Mouse (Mus musculus): ENCODE measurements around the gene Zbtb26. TPM values are rescaled to one million over a fixed set of nuclear protein-coding genes. Genes with fewer than 3 reads are reported as not detected.

Zbtb26 gene
- polyA plus RNA-seq (2014; fragmentation: Nextera tagmentation; extraction: Ambion mirVana): 8.5 and 11.0 TPM in 2 replicates

GRCm38 (mm10) chr2:37442611-37443591, at the start of gene Zbtb26, which contains the start of the genes Zbtb6 and Rabgap1:
Gene Zbtb26 (minus strand): TSS chr2:37443135.
Gene Zbtb6 (minus strand): TSS chr2:37443171.
Gene Rabgap1 (plus strand): TSS chr2:37443279.
- Histone ChIP-seq H3K4me3 (ENCODE audit: low read length) (peak within 1 kb of the TSS; percentile 95), H3K4me1 (ENCODE audit: control insufficient read depth, insufficient read depth, low read length) (peaks cover 12% of the 10 kb centered on the region; the same call in 1 of the 2 replicates), H3K27me3 (ENCODE audit: control insufficient read depth, insufficient read depth, low read length) (no peaks in the 10 kb centered on the region), H3K4me2 (replicated peaks; ENCODE audit: low read depth, low read length) (peak within 1 kb of the TSS; percentile 76), H3K9ac (ENCODE audit: low read depth, low read length) (peak within 1 kb of the TSS; percentile 92), H3K27ac (ENCODE audit: low read depth, low read length) (peak within 1 kb of the TSS; percentile 90), H3K9me3 (ENCODE audit: control insufficient read depth, low read length) (no peaks in the 10 kb centered on the region), H3K36me3 (ENCODE audit: control insufficient read depth, insufficient read depth, low read length) (no peaks in the 10 kb centered on the region; the same call in 1 of the 2 replicates)
- ATAC-seq (ENCODE audit: low FRiP score, low TSS enrichment): peak; percentile 100
- WGBS: under 1% methylated on average over 49 of the region's 51 CpGs

GRCm38 (mm10) chr2:37488956-37489355, 46.0 kb upstream of the Zbtb26 start:
- Histone ChIP-seq H3K4me3 (ENCODE audit: low read length) (no peak overlapping the region), H3K36me3 (ENCODE audit: control insufficient read depth, insufficient read depth, low read length) (peaks cover 63% of the 10 kb centered on the region), H3K27me3 (ENCODE audit: control insufficient read depth, insufficient read depth, low read length) (no peaks in the 10 kb centered on the region), H3K4me2 (replicated peaks; ENCODE audit: low read depth, low read length) (no peak overlapping the region), H3K9ac (ENCODE audit: low read depth, low read length) (no peak overlapping the region), H3K27ac (ENCODE audit: low read depth, low read length) (no peak overlapping the region), H3K9me3 (ENCODE audit: control insufficient read depth, low read length) (no peaks in the 10 kb centered on the region), H3K4me1 (ENCODE audit: control insufficient read depth, insufficient read depth, low read length) (no peaks in the 10 kb centered on the region)
- no peak for ATAC-seq (ENCODE audit: low FRiP score, low TSS enrichment)
- 93% methylated on average over 2 of the region's 2 CpGs for WGBS

- Histone ChIP-seq H3K27ac (ENCODE audit: low read depth, low read length) (no peak overlapping the region), H3K27me3 (ENCODE audit: control insufficient read depth, insufficient read depth, low read length) (no peaks in the 10 kb centered on the region), H3K4me1 (ENCODE audit: control insufficient read depth, insufficient read depth, low read length) (no peaks in the 10 kb centered on the region), H3K9me3 (ENCODE audit: control insufficient read depth, low read length) (no peaks in the 10 kb centered on the region), H3K9ac (ENCODE audit: low read depth, low read length) (no peak overlapping the region), H3K36me3 (ENCODE audit: control insufficient read depth, insufficient read depth, low read length) (peaks cover 56% of the 10 kb centered on the region), H3K4me3 (ENCODE audit: low read length) (no peak overlapping the region), H3K4me2 (replicated peaks; ENCODE audit: low read depth, low read length) (no peak overlapping the region)
- no peak for ATAC-seq (ENCODE audit: low FRiP score, low TSS enrichment)
Observed at GRCm38 (mm10) chr2:37486408-37486807, 43.5 kb upstream of the Zbtb26 start.

GRCm38 (mm10) chr2:37485370-37485769, 42.4 kb upstream of the Zbtb26 start:
- no peaks in the 10 kb centered on the region for H3K9me3 ChIP-seq (ENCODE audit: control insufficient read depth, low read length)
- peaks cover 56% of the 10 kb centered on the region for H3K36me3 ChIP-seq (ENCODE audit: control insufficient read depth, insufficient read depth, low read length)
- no peak overlapping the region for H3K4me3 ChIP-seq (ENCODE audit: low read length)
- H3K9ac ChIP-seq (ENCODE audit: low read depth, low read length): no peak overlapping the region
- H3K27me3 ChIP-seq (ENCODE audit: control insufficient read depth, insufficient read depth, low read length): no peaks in the 10 kb centered on the region
- no peak overlapping the region for H3K4me2 ChIP-seq (replicated peaks; ENCODE audit: low read depth, low read length)
- H3K4me1 ChIP-seq (ENCODE audit: control insufficient read depth, insufficient read depth, low read length): no peaks in the 10 kb centered on the region
- 84% methylated on average over 1 of the region's 1 CpGs for WGBS
- no peak for ATAC-seq (ENCODE audit: low FRiP score, low TSS enrichment)
- no peak overlapping the region for H3K27ac ChIP-seq (ENCODE audit: low read depth, low read length)

- ATAC-seq (ENCODE audit: low FRiP score, low TSS enrichment): no peak
- no peak overlapping the region for H3K4me3 ChIP-seq (ENCODE audit: low read length)
- H3K4me1 ChIP-seq (ENCODE audit: control insufficient read depth, insufficient read depth, low read length): no peaks in the 10 kb centered on the region
- H3K9ac ChIP-seq (ENCODE audit: low read depth, low read length): no peak overlapping the region
- H3K27ac ChIP-seq (ENCODE audit: low read depth, low read length): no peak overlapping the region
- no peaks in the 10 kb centered on the region for H3K27me3 ChIP-seq (ENCODE audit: control insufficient read depth, insufficient read depth, low read length)
- H3K4me2 ChIP-seq (replicated peaks; ENCODE audit: low read depth, low read length): no peak overlapping the region
- peaks cover 47% of the 10 kb centered on the region for H3K36me3 ChIP-seq (ENCODE audit: control insufficient read depth, insufficient read depth, low read length)
- WGBS: 85% methylated on average over 2 of the region's 2 CpGs
- no peaks in the 10 kb centered on the region for H3K9me3 ChIP-seq (ENCODE audit: control insufficient read depth, low read length)
Observed at GRCm38 (mm10) chr2:37484165-37484564, 41.2 kb upstream of the Zbtb26 start.

GRCm38 (mm10) chr2:37480039-37480438, 37.1 kb upstream of the Zbtb26 start:
- ATAC-seq (ENCODE audit: low FRiP score, low TSS enrichment): no peak
- H3K27ac ChIP-seq (ENCODE audit: low read depth, low read length): no peak overlapping the region
- H3K4me3 ChIP-seq (ENCODE audit: low read length): no peak overlapping the region
- peaks cover 41% of the 10 kb centered on the region for H3K36me3 ChIP-seq (ENCODE audit: control insufficient read depth, insufficient read depth, low read length)
- 96% methylated on average over 2 of the region's 2 CpGs for WGBS
- no peak overlapping the region for H3K4me2 ChIP-seq (replicated peaks; ENCODE audit: low read depth, low read length)
- no peaks in the 10 kb centered on the region for H3K9me3 ChIP-seq (ENCODE audit: control insufficient read depth, low read length)
- no peaks in the 10 kb centered on the region for H3K4me1 ChIP-seq (ENCODE audit: control insufficient read depth, insufficient read depth, low read length)
- H3K9ac ChIP-seq (ENCODE audit: low read depth, low read length): no peak overlapping the region
- no peaks in the 10 kb centered on the region for H3K27me3 ChIP-seq (ENCODE audit: control insufficient read depth, insufficient read depth, low read length)

- Histone ChIP-seq H3K4me3 (ENCODE audit: low read length) (no peak overlapping the region), H3K4me1 (ENCODE audit: control insufficient read depth, insufficient read depth, low read length) (no peaks in the 10 kb centered on the region), H3K36me3 (ENCODE audit: control insufficient read depth, insufficient read depth, low read length) (peaks cover 39% of the 10 kb centered on the region)
Observed at GRCm38 (mm10) chr2:37479559-37479958, 36.6 kb upstream of the Zbtb26 start.

GRCm38 (mm10) chr2:37466266-37466665, 23.3 kb upstream of the Zbtb26 start:
- Histone ChIP-seq H3K9ac (ENCODE audit: low read depth, low read length) (no peak overlapping the region), H3K27me3 (ENCODE audit: control insufficient read depth, insufficient read depth, low read length) (no peaks in the 10 kb centered on the region), H3K4me3 (ENCODE audit: low read length) (no peak overlapping the region), H3K9me3 (ENCODE audit: control insufficient read depth, low read length) (no peaks in the 10 kb centered on the region), H3K4me1 (ENCODE audit: control insufficient read depth, insufficient read depth, low read length) (no peaks in the 10 kb centered on the region), H3K4me2 (replicated peaks; ENCODE audit: low read depth, low read length) (no peak overlapping the region), H3K27ac (ENCODE audit: low read depth, low read length) (no peak overlapping the region), H3K36me3 (ENCODE audit: control insufficient read depth, insufficient read depth, low read length) (peaks cover 14% of the 10 kb centered on the region; the same call in 1 of the 2 replicates)
- no peak for ATAC-seq (ENCODE audit: low FRiP score, low TSS enrichment)
- WGBS: 96% methylated on average over 4 of the region's 4 CpGs

More at GRCm38 (mm10) chr2:37479559-37479958, 36.6 kb upstream of the Zbtb26 start:
- Histone ChIP-seq H3K9ac (ENCODE audit: low read depth, low read length) (no peak overlapping the region), H3K9me3 (ENCODE audit: control insufficient read depth, low read length) (no peaks in the 10 kb centered on the region), H3K27ac (ENCODE audit: low read depth, low read length) (no peak overlapping the region), H3K27me3 (ENCODE audit: control insufficient read depth, insufficient read depth, low read length) (no peaks in the 10 kb centered on the region), H3K4me2 (replicated peaks; ENCODE audit: low read depth, low read length) (no peak overlapping the region)
- ATAC-seq (ENCODE audit: low FRiP score, low TSS enrichment): no peak

- no peak overlapping the region for H3K27ac ChIP-seq (ENCODE audit: low read depth, low read length)
- ATAC-seq (ENCODE audit: low FRiP score, low TSS enrichment): no peak
- H3K4me2 ChIP-seq (replicated peaks; ENCODE audit: low read depth, low read length): no peak overlapping the region
- no peaks in the 10 kb centered on the region for H3K36me3 ChIP-seq (ENCODE audit: control insufficient read depth, insufficient read depth, low read length)
- WGBS: 94% methylated on average over 4 of the region's 4 CpGs
- H3K4me3 ChIP-seq (ENCODE audit: low read length): no peak overlapping the region
- no peaks in the 10 kb centered on the region for H3K4me1 ChIP-seq (ENCODE audit: control insufficient read depth, insufficient read depth, low read length)
- no peaks in the 10 kb centered on the region for H3K9me3 ChIP-seq (ENCODE audit: control insufficient read depth, low read length)
- H3K27me3 ChIP-seq (ENCODE audit: control insufficient read depth, insufficient read depth, low read length): no peaks in the 10 kb centered on the region
- no peak overlapping the region for H3K9ac ChIP-seq (ENCODE audit: low read depth, low read length)
Observed at GRCm38 (mm10) chr2:37460707-37461106, 17.8 kb upstream of the Zbtb26 start.

All from kidney, embryonic 14.5 days (tissue).